Mouse (Mus musculus) granulocyte monocyte progenitor cell, adult 5-6 weeks (primary cell): ENCODE results near the gene Thap3. TPM values are rescaled to one million over a fixed set of nuclear protein-coding genes. Genes with fewer than 3 reads are reported as not detected.

ENCODE experiments used
- ATAC-seq: replicated peaks from 2 replicates; pipeline ENCODE4 v1.8.0; 2016; ENCODE audit warnings: mild to moderate bottlenecking, moderate TSS enrichment, inconsistent platforms; ENCODE audit not compliant: poor library complexity, severe bottlenecking
- total RNA-seq, 2 experiments: library from RNA; stranded (forward) in 1 of 2; stranded (reverse) in 1 of 2; fragments of 200-712, 200-1000 nt in 1 of 2; fragments of >200 nt in 1 of 2; fragmentation: Nextera tagmentation in 1 of 2; gene quantifications; 2 replicates each; pipeline ENCODE4 v1.2.3; 2014 to 2017

Thap3 gene
- total RNA-seq, 2 experiments from 2014 or later = 4.9 to 10.4 TPM

DNA sequence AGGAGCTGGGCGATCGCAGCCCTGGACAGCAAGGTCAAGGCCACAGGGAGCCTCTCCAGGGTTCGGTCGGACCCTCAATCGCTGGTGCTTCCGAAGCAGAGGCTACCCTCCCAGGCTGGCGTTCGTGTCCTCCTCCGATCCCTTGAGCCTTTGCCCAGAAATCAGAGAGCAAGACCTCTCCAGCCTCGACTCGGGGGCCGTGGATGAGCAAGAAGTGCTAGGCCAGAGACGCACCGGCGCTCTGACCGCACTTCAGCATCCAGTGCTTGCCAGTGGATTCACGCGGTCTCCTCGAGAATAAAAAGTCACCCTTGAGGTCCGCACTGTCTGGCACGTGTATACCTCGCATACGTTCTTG lies 54.6 kb downstream of the Thap3 start:
- peak; percentile 29 for ATAC-seq

DNA sequence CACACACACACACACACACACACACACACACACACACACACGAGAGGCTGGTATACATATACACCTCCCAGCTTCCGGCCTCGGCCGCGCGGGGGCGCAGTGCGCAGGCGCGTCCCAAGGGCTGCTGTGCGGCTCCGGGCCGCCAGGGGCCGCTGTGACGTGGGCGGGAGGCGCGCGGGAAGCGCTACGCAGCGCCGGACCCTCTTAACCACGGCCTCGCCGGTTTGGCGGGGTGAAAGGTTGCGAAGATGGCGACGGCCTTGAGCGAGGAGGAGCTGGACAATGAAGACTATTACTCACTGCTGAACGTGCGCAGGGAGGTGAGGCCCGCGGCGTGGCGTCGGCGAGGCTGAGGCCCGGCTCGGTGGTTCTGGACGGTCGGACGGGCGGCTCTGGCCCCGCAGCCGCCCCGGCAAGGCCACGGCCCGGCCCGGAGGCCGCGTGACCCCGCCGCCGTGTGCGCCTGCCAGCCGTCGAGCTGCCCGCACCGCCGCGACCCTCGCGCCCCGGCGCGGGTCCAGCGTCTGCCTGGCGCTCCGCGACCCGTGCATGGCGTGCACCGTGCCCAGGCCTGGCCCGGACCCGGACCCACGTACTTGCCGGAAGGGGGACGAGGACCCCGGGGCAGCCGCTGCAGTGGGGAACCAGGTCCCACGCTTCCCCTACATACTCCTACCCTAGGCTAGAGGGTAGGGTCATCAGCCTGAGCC lies 55.1 kb downstream of the Thap3 start, which contains the start of gene Dnajc11:
TSS of gene Dnajc11 (plus strand) at position 187 of the 710 bp plus-strand sequence.
- ATAC-seq = peak; percentile 90

Other genes with a start within 250 kb of the Thap3 start
- 35.5 and 75.7 TPM in 2 replicates for gene Camta1, start 127.1 kb downstream of the Thap3 start, total RNA-seq (2014; fragmentation: Nextera tagmentation)
- 18.5 and 31.9 TPM in 2 replicates for gene Camta1, start 127.1 kb downstream of the Thap3 start, total RNA-seq (2017)
- gene Dnajc11, start 55.3 kb downstream of the Thap3 start, total RNA-seq (2014; fragmentation: Nextera tagmentation) = 73.5 and 77.5 TPM in 2 replicates
- 57.8 and 71.2 TPM in 2 replicates for gene Dnajc11, start 55.3 kb downstream of the Thap3 start, total RNA-seq (2017)
- 1.4 and 5.7 TPM in 2 replicates for gene Phf13, start 7.3 kb upstream of the Thap3 start, total RNA-seq (2014; fragmentation: Nextera tagmentation)
- 2.1 and 2.4 TPM in 2 replicates for gene Phf13, start 7.3 kb upstream of the Thap3 start, total RNA-seq (2017)
- gene Klhl21, start 19.8 kb upstream of the Thap3 start, total RNA-seq (2014; fragmentation: Nextera tagmentation) = 9.8 and 11.6 TPM in 2 replicates
- 4.3 and 6.3 TPM in 2 replicates for gene Klhl21, start 19.8 kb upstream of the Thap3 start, total RNA-seq (2017)
- gene Zbtb48, start 38.7 kb upstream of the Thap3 start, total RNA-seq (2014; fragmentation: Nextera tagmentation) = 9.2 and 15.7 TPM in 2 replicates
- gene Zbtb48, start 38.7 kb upstream of the Thap3 start, total RNA-seq (2017) = 5.2 and 10.3 TPM in 2 replicates
- 1.6 and 3.2 TPM in 2 replicates for gene Tas1r1, start 49.6 kb upstream of the Thap3 start, total RNA-seq (2014; fragmentation: Nextera tagmentation)
- 1.0 and 2.6 TPM in 2 replicates for gene Tas1r1, start 49.6 kb upstream of the Thap3 start, total RNA-seq (2017)
- 33.7 and 36.5 TPM in 2 replicates for gene Nol9, start 50.3 kb upstream of the Thap3 start, total RNA-seq (2014; fragmentation: Nextera tagmentation)
- 30.7 and 40.0 TPM in 2 replicates for gene Nol9, start 50.3 kb upstream of the Thap3 start, total RNA-seq (2017)
- 0.34 and 7.6 TPM in 2 replicates for gene Plekhg5, start 83.5 kb upstream of the Thap3 start, total RNA-seq (2014; fragmentation: Nextera tagmentation)
- gene Plekhg5, start 83.5 kb upstream of the Thap3 start, total RNA-seq (2017) = 1.8 and 2.2 TPM in 2 replicates
- gene Tnfrsf25, start 126.9 kb upstream of the Thap3 start, total RNA-seq (2014; fragmentation: Nextera tagmentation) = not detected in 2 replicates
- 1.6 TPM in 1 of 2 replicates, not detected in the other for gene Tnfrsf25, start 126.9 kb upstream of the Thap3 start, total RNA-seq (2017)
- 1.8 TPM in 1 of 2 replicates, not detected in the other for gene Espn, start 163.4 kb upstream of the Thap3 start, total RNA-seq (2014; fragmentation: Nextera tagmentation)
- gene Espn, start 163.4 kb upstream of the Thap3 start, total RNA-seq (2017) = 0.43 TPM in 1 of 2 replicates, not detected in the other
- not detected in 2 replicates for gene Hes2, start 169.9 kb upstream of the Thap3 start, total RNA-seq (2014; fragmentation: Nextera tagmentation)
- not detected in 2 replicates for gene Hes2, start 169.9 kb upstream of the Thap3 start, total RNA-seq (2017)
- gene Acot7, start 189.1 kb upstream of the Thap3 start, total RNA-seq (2014; fragmentation: Nextera tagmentation) = 124 and 134 TPM in 2 replicates
- 79.4 and 89.5 TPM in 2 replicates for gene Acot7, start 189.1 kb upstream of the Thap3 start, total RNA-seq (2017)